Mouse (Mus musculus): ENCODE measurements around the gene Ttll4.

Ttll4 gene

GRCm38 (mm10) chr1:74712046-74712445 is 50.5 kb downstream of the Ttll4 start:
- DNase-seq (ENCODE audit: low spot score in 2 of 2), result no peak

- DNase-seq (ENCODE audit: low spot score in 2 of 2), result no peak
Measured at GRCm38 (mm10) chr1:74712461-74713098, 51.0 kb downstream of the Ttll4 start.

- DNase-seq (ENCODE audit: low spot score in 2 of 2), result no peak
Measured at GRCm38 (mm10) chr1:74713099-74713858, 51.7 kb downstream of the Ttll4 start, which contains the start of gene Cyp27a1. Gene Cyp27a1, plus strand, starts transcription at chr1:74713574.

- no peak for DNase-seq (ENCODE audit: low spot score in 2 of 2)
Measured at GRCm38 (mm10) chr1:74713859-74714730, 52.5 kb downstream of the Ttll4 start.

- DNase-seq (ENCODE audit: low spot score in 2 of 2), result no peak
Measured at GRCm38 (mm10) chr1:74714967-74715366, 53.4 kb downstream of the Ttll4 start.

- no peak for DNase-seq (ENCODE audit: low spot score in 2 of 2)
Measured at GRCm38 (mm10) chr1:74715468-74715867, 53.9 kb downstream of the Ttll4 start.

GRCm38 (mm10) chr1:74715886-74716285 is 54.3 kb downstream of the Ttll4 start:
- no peak for DNase-seq (ENCODE audit: low spot score in 2 of 2)

GRCm38 (mm10) chr1:74718113-74718512 is 56.6 kb downstream of the Ttll4 start:
- no peak for DNase-seq (ENCODE audit: low spot score in 2 of 2)

- DNase-seq (ENCODE audit: low spot score in 2 of 2), result no peak
Measured at GRCm38 (mm10) chr1:74719281-74719680, 57.7 kb downstream of the Ttll4 start.

GRCm38 (mm10) chr1:74721657-74722056 is 60.1 kb downstream of the Ttll4 start:
- no peak for DNase-seq (ENCODE audit: low spot score in 2 of 2)

GRCm38 (mm10) chr1:74723748-74724147 is 62.2 kb downstream of the Ttll4 start:
- DNase-seq (ENCODE audit: low spot score in 2 of 2), result no peak

- DNase-seq (ENCODE audit: low spot score in 2 of 2), result no peak
Measured at GRCm38 (mm10) chr1:74726114-74726513, 64.6 kb downstream of the Ttll4 start.

- no peak for DNase-seq (ENCODE audit: low spot score in 2 of 2)
Measured at GRCm38 (mm10) chr1:74726674-74727073, 65.1 kb downstream of the Ttll4 start.

- DNase-seq (ENCODE audit: low spot score in 2 of 2), result no peak
Measured at GRCm38 (mm10) chr1:74728446-74728845, 66.9 kb downstream of the Ttll4 start.

GRCm38 (mm10) chr1:74736977-74737376 is 75.4 kb downstream of the Ttll4 start:
- DNase-seq (ENCODE audit: low spot score in 2 of 2), result no peak

GRCm38 (mm10) chr1:74737500-74737899 is 76.0 kb downstream of the Ttll4 start:
- DNase-seq (ENCODE audit: low spot score in 2 of 2), result no peak

GRCm38 (mm10) chr1:74740846-74741245 is 79.3 kb downstream of the Ttll4 start:
- DNase-seq (ENCODE audit: low spot score in 2 of 2), result no peak

GRCm38 (mm10) chr1:74747335-74747734 is 85.8 kb downstream of the Ttll4 start:
- no peak for DNase-seq (ENCODE audit: low spot score in 2 of 2)

- DNase-seq (ENCODE audit: low spot score in 2 of 2), result peak; percentile 23 to 55
Measured at GRCm38 (mm10) chr1:74748643-74749271, 87.2 kb downstream of the Ttll4 start, which contains the start of gene Prkag3. Gene Prkag3, minus strand, starts transcription at chr1:74749221.

GRCm38 (mm10) chr1:74749301-74749700 is 87.8 kb downstream of the Ttll4 start:
- no peak for DNase-seq (ENCODE audit: low spot score in 2 of 2)

- no peak for DNase-seq (ENCODE audit: low spot score in 2 of 2)
Measured at GRCm38 (mm10) chr1:74750683-74751082, 89.1 kb downstream of the Ttll4 start.

GRCm38 (mm10) chr1:74752150-74752549 is 90.6 kb downstream of the Ttll4 start:
- DNase-seq (ENCODE audit: low spot score in 2 of 2), result no peak

Data from spleen, postnatal 14 days (tissue).